Mouse (Mus musculus) heart, embryonic 15.5 days (tissue): ENCODE measurements around the gene Cacfd1. TPM values are rescaled to one million over a fixed set of nuclear protein-coding genes. Genes with fewer than 3 reads are reported as not detected.
A peak's percentile ranks its signal among the peaks of the same experiment; 100 is the strongest.

Experiments
- ATAC-seq: fragments of 200-750 bp; cut with Nextera tagmentation; replicated peaks from 2 replicates; pipeline ENCODE4 v1.8.0; 2017; ENCODE audit warnings: low read depth, moderate TSS enrichment; ENCODE audit not compliant: insufficient number of reproducible peaks, insufficient read depth, low FRiP score
- H3K27ac ChIP-seq: fragments of 300-500 bp; sonication (generic); 2 replicates; pipeline ENCODE4 v1.5.1; 2015; ENCODE audit warnings: mild to moderate bottlenecking, inconsistent platforms
- H3K27me3 ChIP-seq: fragments of 300-500 bp; sonication (generic); 2 replicates; pipeline ENCODE4 v1.6.1; 2015; ENCODE audit warnings: inconsistent platforms
- H3K36me3 ChIP-seq: fragments of 300-500 bp; sonication (generic); 2 replicates; pipeline ENCODE4 v1.6.1; 2015; ENCODE audit warnings: mild to moderate bottlenecking, inconsistent platforms
- H3K4me1 ChIP-seq: fragments of 300-500 bp; sonication (generic); replicated peaks from 2 replicates; pipeline ENCODE4 v1.6.1; 2015; ENCODE audit warnings: inconsistent platforms
- H3K4me2 ChIP-seq: fragments of 300-500 bp; sonication (generic); 2 replicates; pipeline ENCODE4 v1.6.1; 2015; ENCODE audit warnings: inconsistent platforms, mild to moderate bottlenecking, moderate library complexity
- H3K4me3 ChIP-seq: fragments of 300-500 bp; sonication (generic); 2 replicates; pipeline ENCODE4 v1.5.1; 2015; ENCODE audit warnings: mild to moderate bottlenecking, inconsistent platforms
- H3K9ac ChIP-seq: fragments of 300-500 bp; sonication (generic); 2 replicates; pipeline ENCODE4 v1.6.1; 2015; ENCODE audit warnings: mild to moderate bottlenecking, inconsistent platforms
- H3K9me3 ChIP-seq: fragments of 300-500 bp; sonication (generic); replicated peaks from 2 replicates; pipeline ENCODE4 v1.6.1; 2016; ENCODE audit warnings: inconsistent platforms
- WGBS: fragments of 180-500 bp; shearing (Covaris S2); methylation state at CpG from one replicate; pipeline ENCODE4 v1.1.7; 2015; ENCODE audit warnings: mixed read lengths; 5-methylcytosine and 5-hydroxymethylcytosine counted together
- polyA plus RNA-seq: library from polyadenylated mRNA; unstranded; fragments of >200 nt; fragmentation: Nextera tagmentation; extraction: Ambion mirVana; gene quantifications from 2 replicates; pipeline ENCODE4 v1.2.1, GENCODE M21; 2015

The Cacfd1 gene
- polyA plus RNA-seq = 35.4 and 48.3 TPM in 2 replicates

- Histone ChIP-seq H3K27ac (peak within 1 kb of the TSS; percentile 86), H3K27me3 (no peaks in the 10 kb centered on the region), H3K4me3 (peak within 1 kb of the TSS; percentile 89), H3K4me2 (peak within 1 kb of the TSS; percentile 77), H3K9me3 (no peaks in the 10 kb centered on the region), H3K4me1 (peaks cover 17% of the 10 kb centered on the region), H3K9ac (peak within 1 kb of the TSS; percentile 96), H3K36me3 (peaks cover 13% of the 10 kb centered on the region)
- peak; percentile 97 for ATAC-seq
- under 1% methylated on average over 43 of the region's 43 CpGs for WGBS
Observed at GRCm38 (mm10) chr2:27009714-27010244, at the start of gene Cacfd1. TSS of gene Cacfd1 (plus strand) at chr2:27009926.

- Histone ChIP-seq H3K4me1 (peaks cover 24% of the 10 kb centered on the region), H3K4me2 (no peak overlapping the region), H3K4me3 (no peak overlapping the region), H3K9ac (no peak overlapping the region), H3K27ac (no peak overlapping the region), H3K27me3 (no peaks in the 10 kb centered on the region), H3K36me3 (peaks cover 49% of the 10 kb centered on the region), H3K9me3 (no peaks in the 10 kb centered on the region)
- no peak for ATAC-seq
- 69% methylated on average over 4 of the region's 4 CpGs for WGBS
Observed at GRCm38 (mm10) chr2:26960756-26961155, 49.0 kb upstream of the Cacfd1 start.

- peak within 1 kb of the TSS; percentile 99 for H3K27ac ChIP-seq
- peaks cover 24% of the 10 kb centered on the region for H3K4me1 ChIP-seq
- H3K9me3 ChIP-seq = no peaks in the 10 kb centered on the region
- peak within 1 kb of the TSS; percentile 73 for H3K4me2 ChIP-seq
- ATAC-seq = peak; percentile 93
- peak within 1 kb of the TSS; percentile 82 for H3K4me3 ChIP-seq
- peaks cover 17% of the 10 kb centered on the region; the same call in 1 of the 2 replicates for H3K36me3 ChIP-seq
- H3K27me3 ChIP-seq = no peaks in the 10 kb centered on the region
- H3K9ac ChIP-seq = peak within 1 kb of the TSS; percentile 84
- under 1% methylated on average over 50 of the region's 50 CpGs for WGBS
Observed at GRCm38 (mm10) chr2:26963923-26964723, 45.6 kb upstream of the Cacfd1 start, which contains the start of gene Rexo4. TSS of gene Rexo4 (minus strand) at chr2:26964386.

- Histone ChIP-seq H3K4me3 (peak overlapping the region; percentile 82), H3K36me3 (peaks cover 14% of the 10 kb centered on the region; the same call in 1 of the 2 replicates), H3K9me3 (no peaks in the 10 kb centered on the region), H3K4me1 (peaks cover 24% of the 10 kb centered on the region), H3K9ac (peak overlapping the region; percentile 84), H3K27ac (peak overlapping the region; percentile 99), H3K27me3 (no peaks in the 10 kb centered on the region), H3K4me2 (peak overlapping the region; percentile 73)
- ATAC-seq = no peak
- 17% methylated on average over 14 of the region's 14 CpGs for WGBS
Observed at GRCm38 (mm10) chr2:26964724-26965370, 44.9 kb upstream of the Cacfd1 start.

GRCm38 (mm10) chr2:26967262-26967661 lies 42.5 kb upstream of the Cacfd1 start:
- Histone ChIP-seq H3K4me2 (no peak overlapping the region), H3K9me3 (no peaks in the 10 kb centered on the region), H3K4me3 (no peak overlapping the region), H3K27me3 (no peaks in the 10 kb centered on the region), H3K36me3 (no peaks in the 10 kb centered on the region), H3K27ac (no peak overlapping the region), H3K4me1 (peaks cover 15% of the 10 kb centered on the region), H3K9ac (no peak overlapping the region)
- no peak for ATAC-seq
- 73% methylated on average over 2 of the region's 2 CpGs for WGBS

GRCm38 (mm10) chr2:26973116-26973515 lies 36.6 kb upstream of the Cacfd1 start, which contains the start of gene Adamts13:
TSS of gene Adamts13 (plus strand) at chr2:26973416.
- no peaks in the 10 kb centered on the region for H3K9me3 ChIP-seq
- no peak within 1 kb of the TSS for H3K4me2 ChIP-seq
- H3K27ac ChIP-seq = no peak within 1 kb of the TSS
- peaks cover 9% of the 10 kb centered on the region; the same call in 1 of the 2 replicates for H3K27me3 ChIP-seq
- H3K9ac ChIP-seq = no peak within 1 kb of the TSS
- no peaks in the 10 kb centered on the region for H3K4me1 ChIP-seq
- no peak within 1 kb of the TSS for H3K4me3 ChIP-seq
- 70% methylated on average over 3 of the region's 3 CpGs for WGBS
- ATAC-seq = no peak
- H3K36me3 ChIP-seq = no peaks in the 10 kb centered on the region

GRCm38 (mm10) chr2:26973960-26974359 lies 35.8 kb upstream of the Cacfd1 start:
- no peaks in the 10 kb centered on the region for H3K36me3 ChIP-seq
- no peak overlapping the region for H3K27ac ChIP-seq
- no peak overlapping the region for H3K4me3 ChIP-seq
- no peaks in the 10 kb centered on the region for H3K4me1 ChIP-seq
- peaks cover 9% of the 10 kb centered on the region; the same call in 1 of the 2 replicates for H3K27me3 ChIP-seq
- ATAC-seq = no peak
- H3K9me3 ChIP-seq = no peaks in the 10 kb centered on the region
- no peak overlapping the region for H3K9ac ChIP-seq
- no peak overlapping the region for H3K4me2 ChIP-seq
- WGBS = 26% methylated on average over 4 of the region's 4 CpGs

GRCm38 (mm10) chr2:26980361-26980760 lies 29.4 kb upstream of the Cacfd1 start:
- Histone ChIP-seq H3K9ac (no peak overlapping the region), H3K36me3 (no peaks in the 10 kb centered on the region), H3K27ac (no peak overlapping the region), H3K4me1 (no peaks in the 10 kb centered on the region), H3K4me2 (no peak overlapping the region), H3K4me3 (no peak overlapping the region), H3K9me3 (no peaks in the 10 kb centered on the region), H3K27me3 (peaks cover 4% of the 10 kb centered on the region; the same call in 1 of the 2 replicates)
- ATAC-seq = no peak
- 69% methylated on average over 1 of the region's 1 CpGs for WGBS

GRCm38 (mm10) chr2:26984179-26984578 lies 25.5 kb upstream of the Cacfd1 start:
- Histone ChIP-seq H3K4me3 (no peak overlapping the region), H3K27me3 (peaks cover 4% of the 10 kb centered on the region; the same call in 1 of the 2 replicates), H3K9me3 (no peaks in the 10 kb centered on the region), H3K9ac (no peak overlapping the region), H3K36me3 (no peaks in the 10 kb centered on the region), H3K4me2 (no peak overlapping the region), H3K4me1 (no peaks in the 10 kb centered on the region), H3K27ac (no peak overlapping the region)
- WGBS = 68% methylated on average over 2 of the region's 2 CpGs
- ATAC-seq = no peak

- no peaks in the 10 kb centered on the region for H3K36me3 ChIP-seq
- no peak for ATAC-seq
- no peaks in the 10 kb centered on the region for H3K9me3 ChIP-seq
- no peak overlapping the region for H3K4me3 ChIP-seq
- H3K4me1 ChIP-seq = no peaks in the 10 kb centered on the region
- H3K27me3 ChIP-seq = peaks cover 4% of the 10 kb centered on the region; the same call in 1 of the 2 replicates
- 78% methylated on average over 5 of the region's 5 CpGs for WGBS
- no peak overlapping the region for H3K9ac ChIP-seq
- no peak overlapping the region for H3K27ac ChIP-seq
- no peak overlapping the region for H3K4me2 ChIP-seq
Observed at GRCm38 (mm10) chr2:26984640-26985039, 25.1 kb upstream of the Cacfd1 start.

GRCm38 (mm10) chr2:26993936-26994335 lies 15.8 kb upstream of the Cacfd1 start:
- Histone ChIP-seq H3K9ac (no peak overlapping the region), H3K4me1 (no peaks in the 10 kb centered on the region), H3K27me3 (no peaks in the 10 kb centered on the region), H3K9me3 (no peaks in the 10 kb centered on the region), H3K27ac (no peak overlapping the region), H3K4me3 (no peak overlapping the region), H3K4me2 (no peak overlapping the region), H3K36me3 (no peaks in the 10 kb centered on the region)
- WGBS = 65% methylated on average over 3 of the region's 3 CpGs
- no peak for ATAC-seq
